Mouse (Mus musculus): ENCODE measurements around the gene Nmt2.

DNA sequence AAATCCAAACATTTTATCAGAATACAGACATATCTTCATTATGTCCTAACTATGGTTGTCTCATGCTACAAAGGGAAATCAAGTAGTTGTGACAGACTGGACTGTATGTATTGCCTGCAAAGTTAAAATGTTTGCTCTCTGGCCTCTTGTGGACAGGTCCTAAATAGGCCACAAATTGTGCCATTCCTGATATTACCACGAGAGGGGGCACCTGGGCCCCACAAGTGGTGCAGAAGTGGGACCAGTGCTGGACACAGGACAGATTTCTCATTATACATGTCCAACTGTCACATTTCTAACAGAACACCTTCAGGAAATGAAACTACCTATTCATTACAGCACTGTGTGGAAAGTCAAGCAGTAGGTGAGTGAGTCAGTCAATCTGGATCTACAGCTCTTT, 43.3 kb downstream of the Nmt2 start:
- TF ChIP-seq CTCF (conservative IDR thresholded peaks at IDR 0.05; ENCODE audit: low read length) (peak; percentile 74), NANOG (IDR thresholded peaks at IDR 0.05; ENCODE audit: borderline replicate concordance, low read length) (no peak), POU5F1 (IDR thresholded peaks at IDR 0.05; ENCODE audit: borderline replicate concordance, low read length) (no peak)
